Mouse (Mus musculus) megakaryocyte-erythroid progenitor cell, adult 5-6 weeks (primary cell): ENCODE results near the gene Hs3st3b1. TPM values are rescaled to one million over a fixed set of nuclear protein-coding genes. Genes with fewer than 3 reads are reported as not detected.
A peak's percentile ranks its signal among the peaks of the same experiment; 100 is the strongest.

Source experiments
- ATAC-seq: replicated peaks from 2 replicates; pipeline ENCODE4 v1.8.0; 2016; ENCODE audit warnings: mild to moderate bottlenecking, inconsistent platforms; ENCODE audit not compliant: severe bottlenecking, poor library complexity, low FRiP score, low TSS enrichment
- total RNA-seq, 2 experiments: library from RNA; stranded (forward) in 1 of 2; stranded (reverse) in 1 of 2; fragments of 200-1000, 215-1000 nt in 1 of 2; fragments of >200 nt in 1 of 2; fragmentation: Nextera tagmentation in 1 of 2; gene quantifications; 2 replicates each; pipeline ENCODE4 v1.2.3; 2014 to 2017

Gene Hs3st3b1
- total RNA-seq (2014; fragmentation: Nextera tagmentation) (0.22 TPM in 1 of 2 replicates, not detected in the other), total RNA-seq (2017) (0.19 and 0.80 TPM in 2 replicates)

GRCm38 (mm10) chr11:63922091-63922621, at the start of gene Hs3st3b1:
Gene Hs3st3b1 (minus strand): TSS chr11:63922290.
- peak; percentile 91 for ATAC-seq

GRCm38 (mm10) chr11:63971462-63971861, 49.4 kb upstream of the Hs3st3b1 start:
- ATAC-seq, result no peak

GRCm38 (mm10) chr11:63970818-63971217, 48.7 kb upstream of the Hs3st3b1 start:
- no peak for ATAC-seq

- ATAC-seq, result peak; percentile 65
Observed at GRCm38 (mm10) chr11:63969205-63969910, 47.3 kb upstream of the Hs3st3b1 start.

GRCm38 (mm10) chr11:63968388-63969035, 46.4 kb upstream of the Hs3st3b1 start:
- ATAC-seq, result peak; percentile 64

GRCm38 (mm10) chr11:63967641-63968387, 45.7 kb upstream of the Hs3st3b1 start:
- ATAC-seq, result peak; percentile 58

- ATAC-seq, result no peak
Observed at GRCm38 (mm10) chr11:63965437-63965836, 43.3 kb upstream of the Hs3st3b1 start.

- peak; percentile 79 for ATAC-seq
Observed at GRCm38 (mm10) chr11:63957207-63957606, 35.1 kb upstream of the Hs3st3b1 start.

GRCm38 (mm10) chr11:63956748-63957147, 34.7 kb upstream of the Hs3st3b1 start:
- no peak for ATAC-seq

- ATAC-seq, result no peak
Observed at GRCm38 (mm10) chr11:63953887-63954286, 31.8 kb upstream of the Hs3st3b1 start.

GRCm38 (mm10) chr11:63952743-63953191, 30.7 kb upstream of the Hs3st3b1 start:
- ATAC-seq, result no peak

GRCm38 (mm10) chr11:63951831-63952631, 29.9 kb upstream of the Hs3st3b1 start:
- peak; percentile 97 for ATAC-seq

- no peak for ATAC-seq
Observed at GRCm38 (mm10) chr11:63948371-63948770, 26.3 kb upstream of the Hs3st3b1 start.

GRCm38 (mm10) chr11:63947024-63947423, 24.9 kb upstream of the Hs3st3b1 start:
- no peak for ATAC-seq

- ATAC-seq, result no peak
Observed at GRCm38 (mm10) chr11:63943947-63944346, 21.9 kb upstream of the Hs3st3b1 start.

GRCm38 (mm10) chr11:63943268-63943890, 21.3 kb upstream of the Hs3st3b1 start:
- ATAC-seq, result no peak

GRCm38 (mm10) chr11:63942177-63942576, 20.1 kb upstream of the Hs3st3b1 start:
- ATAC-seq, result no peak

GRCm38 (mm10) chr11:63936641-63937040, 14.6 kb upstream of the Hs3st3b1 start:
- ATAC-seq, result no peak

- peak; percentile 28 for ATAC-seq
Observed at GRCm38 (mm10) chr11:63926901-63927300, 4.8 kb upstream of the Hs3st3b1 start.
